Mouse (Mus musculus) heart, postnatal 0 days (tissue): ENCODE measurements around the gene Nxph1.

ENCODE experiments used
- CTCF ChIP-seq: IDR thresholded peaks from 2 replicates; pipeline ENCODE4 v1.5.1; 2016; ENCODE audit warnings: antibody characterized with exemption, control low read depth, low read depth
- EP300 ChIP-seq: IDR thresholded peaks from 2 replicates; pipeline ENCODE4 v1.6.1; 2016; ENCODE audit warnings: antibody characterized with exemption, low read depth

DNA sequence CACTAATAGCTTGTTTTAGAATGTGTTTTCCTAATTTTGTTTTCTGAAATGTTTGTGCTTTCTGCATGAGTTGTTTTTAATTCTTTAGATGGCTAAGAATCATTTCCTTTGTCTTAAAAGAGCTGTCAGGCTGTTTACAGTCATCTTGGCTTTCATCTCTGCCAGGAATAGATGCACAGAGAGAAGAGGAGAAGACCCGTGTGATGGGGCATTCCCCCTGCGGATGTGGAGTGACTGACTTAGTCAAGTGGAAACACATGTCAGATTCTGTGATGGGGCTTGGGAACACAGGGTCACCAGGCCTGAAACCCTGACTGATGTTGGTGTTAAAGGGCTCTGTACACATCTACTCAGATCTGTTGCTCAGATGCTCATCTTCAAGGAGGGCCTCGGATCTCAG lies 40.3 kb upstream of the Nxph1 start:
- TF ChIP-seq CTCF (no peak), EP300 (no peak)
